Mouse (Mus musculus): ENCODE results near the gene Sept4. TPM values are rescaled to one million over a fixed set of nuclear protein-coding genes. Genes with fewer than 3 reads are reported as not detected.

Gene Sept4
- 2.2 TPM for polyA plus RNA-seq (2017; shearing (Covaris generic))

DNA sequence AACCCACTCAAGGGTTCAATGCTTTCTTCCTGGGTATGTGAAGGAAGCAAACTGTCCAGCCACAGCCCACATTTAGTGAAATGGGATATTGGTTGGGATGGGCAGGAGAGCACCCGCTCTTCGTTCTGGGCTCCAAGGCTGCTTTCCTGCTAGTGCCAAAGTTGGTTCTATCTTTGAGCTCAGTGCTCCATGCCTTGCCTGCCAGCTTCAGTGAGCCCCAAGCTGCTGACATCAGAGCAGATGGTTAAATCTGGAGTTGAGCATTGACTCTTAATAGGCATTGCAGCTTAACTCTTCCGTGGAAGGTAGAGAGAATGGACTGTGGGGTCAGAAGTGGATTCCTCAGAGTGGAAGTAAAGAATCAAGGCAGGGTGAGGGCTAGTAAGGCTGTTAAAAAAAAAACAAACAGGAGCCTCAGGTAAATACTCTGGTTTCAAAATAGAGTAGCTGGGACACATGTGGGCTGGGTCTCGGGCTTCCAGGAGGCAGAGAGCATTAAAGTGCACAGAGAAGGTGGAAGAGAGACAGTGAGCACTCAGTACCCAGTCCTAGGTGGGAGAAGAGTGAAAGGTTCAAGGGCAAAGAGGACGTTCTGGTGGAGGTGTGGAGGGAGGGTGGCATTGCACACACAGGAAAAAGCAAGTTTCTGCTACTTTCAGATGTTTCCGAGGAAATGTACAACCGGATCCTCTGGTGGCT, at the start of gene Sept4:
Gene Sept4 (plus strand): TSS at position 649 of the 699 bp plus-strand sequence.

DNA sequence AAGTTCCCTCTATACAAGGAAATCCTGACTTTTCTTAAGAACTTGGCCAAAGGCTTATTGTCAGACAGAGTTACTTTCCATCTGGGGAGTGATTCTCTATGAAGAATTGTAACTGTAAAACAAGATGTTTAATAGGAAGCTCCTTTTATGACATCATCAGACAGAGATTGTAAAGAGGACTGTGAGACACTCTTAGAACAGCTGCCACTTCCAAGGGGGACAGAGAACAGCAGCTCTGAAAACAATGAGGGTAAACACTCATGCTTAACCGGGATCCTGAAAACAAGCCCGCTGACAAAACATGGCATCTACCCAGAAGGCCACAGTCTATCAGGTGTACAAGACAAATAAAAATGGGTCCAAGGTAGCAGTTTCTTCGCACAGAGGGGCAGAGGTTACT, 2.2 kb upstream of the Sept4 start, which contains the start of gene Gm11492:
Gene Gm11492 (plus strand): TSS at position 153 of the 400 bp plus-strand sequence.

DNA sequence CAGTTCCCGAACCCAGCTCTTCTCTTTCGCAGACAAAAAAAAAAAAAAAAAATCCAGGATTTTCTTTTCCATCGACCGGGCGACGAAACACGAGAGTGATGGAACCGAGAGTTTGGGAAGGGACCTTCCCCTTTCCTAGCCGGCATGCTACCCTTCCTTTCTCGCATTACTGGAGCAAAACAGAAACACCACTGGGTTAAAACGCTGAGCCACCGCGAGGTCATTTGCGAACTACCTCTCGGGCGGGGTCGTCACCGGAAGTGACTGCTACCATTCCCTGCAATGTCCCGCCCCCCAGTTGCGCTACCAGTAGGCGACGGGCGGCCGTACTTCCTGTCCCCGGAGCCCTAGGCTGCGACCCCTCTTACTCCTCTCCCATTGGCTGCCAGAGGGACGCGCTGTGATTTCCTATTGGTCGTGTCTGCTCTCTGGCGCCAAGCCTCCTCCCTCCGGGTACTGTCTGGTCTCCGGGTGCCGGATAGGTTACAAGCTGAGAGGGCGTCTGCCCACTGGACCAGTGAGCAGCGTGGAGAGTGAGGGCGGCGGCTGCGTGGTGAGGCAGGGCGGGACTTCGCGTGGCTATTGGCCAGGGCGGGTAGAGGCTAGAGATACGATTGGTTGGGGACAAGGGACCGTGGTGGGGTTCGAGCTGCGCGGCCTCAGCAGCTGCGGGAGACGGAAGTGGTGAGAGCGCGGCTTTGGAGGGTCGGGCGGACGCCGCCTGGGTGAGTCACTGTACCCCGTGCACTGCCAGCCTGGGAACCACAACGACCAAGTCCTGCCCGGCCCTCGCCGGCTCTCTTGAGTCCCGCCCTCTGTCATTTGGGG, 23.0 kb downstream of the Sept4 start, which contains the start of gene Mtmr4:
Gene Mtmr4 (plus strand): TSS at position 637 of the 828 bp plus-strand sequence.

DNA sequence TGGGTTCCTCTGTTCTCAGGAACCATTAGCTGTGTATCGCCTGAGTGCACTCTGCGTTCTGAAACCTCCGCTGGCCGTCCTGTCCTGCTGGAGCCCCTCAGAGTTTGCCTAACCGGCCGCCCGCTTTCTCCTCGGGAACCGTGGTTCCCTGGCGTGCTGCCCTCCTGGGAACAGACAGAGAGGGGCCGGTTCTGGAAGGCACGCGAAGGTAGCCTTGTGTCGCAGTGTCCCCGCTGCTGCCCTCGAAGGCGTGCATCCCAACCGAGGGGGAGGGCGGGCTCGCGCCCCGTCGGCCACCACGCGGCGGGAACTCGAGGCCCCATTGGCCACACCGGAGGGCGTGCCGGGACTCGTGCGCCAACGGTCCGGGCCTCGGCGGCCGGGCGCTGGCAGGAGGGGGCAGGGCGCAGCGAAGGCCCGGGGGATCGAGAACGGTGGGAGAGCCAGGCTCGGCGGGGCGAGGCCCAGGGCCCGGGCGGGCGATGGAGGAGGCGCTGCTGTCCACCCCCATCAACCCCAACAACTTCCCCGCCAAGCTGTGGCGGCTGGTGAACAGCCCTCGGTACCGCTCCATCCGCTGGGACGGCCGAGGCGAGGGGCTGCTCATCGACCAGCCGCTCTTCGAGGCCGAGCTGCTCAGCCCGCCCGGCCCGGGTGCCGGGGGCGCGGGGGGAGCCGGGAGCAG, 48.2 kb downstream of the Sept4 start, which contains the start of gene Hsf5:
Gene Hsf5 (plus strand): TSS at position 375 of the 685 bp plus-strand sequence.

Other genes with a start within 250 kb of the Sept4 start
- gene Ppm1e, start 209.9 kb upstream of the Sept4 start, polyA plus RNA-seq (2017; shearing (Covaris generic)): not detected
- 1.6 TPM for gene Rad51c, start 163.9 kb upstream of the Sept4 start, polyA plus RNA-seq (2017; shearing (Covaris generic))
- gene Tex14, start 163.8 kb upstream of the Sept4 start, polyA plus RNA-seq (2017; shearing (Covaris generic)): 0.41 TPM
- gene Gm11492, start 2.2 kb upstream of the Sept4 start, polyA plus RNA-seq (2017; shearing (Covaris generic)): not detected
- 16.5 TPM for gene Mtmr4, start 23.3 kb downstream of the Sept4 start, polyA plus RNA-seq (2017; shearing (Covaris generic))
- not detected for gene Hsf5, start 48.3 kb downstream of the Sept4 start, polyA plus RNA-seq (2017; shearing (Covaris generic))
- gene Rnf43, start 93.8 kb downstream of the Sept4 start, polyA plus RNA-seq (2017; shearing (Covaris generic)): 8.0 TPM
- 418 TPM for gene Supt4a, start 168.6 kb downstream of the Sept4 start, polyA plus RNA-seq (2017; shearing (Covaris generic))
- gene Tspoap1, start 191.6 kb downstream of the Sept4 start, polyA plus RNA-seq (2017; shearing (Covaris generic)): 2.2 TPM
- gene Mpo, start 224.7 kb downstream of the Sept4 start, polyA plus RNA-seq (2017; shearing (Covaris generic)): not detected